Mouse (Mus musculus) common myeloid progenitor, adult 5-6 weeks (primary cell): ENCODE measurements around the gene Ankrd10. TPM values are rescaled to one million over a fixed set of nuclear protein-coding genes. Genes with fewer than 3 reads are reported as not detected.

Experiments used
- ATAC-seq: replicated peaks from 2 replicates; pipeline ENCODE4 v1.8.0; 2016; ENCODE audit warnings: low read depth, mild to moderate bottlenecking, moderate TSS enrichment, inconsistent platforms; ENCODE audit not compliant: poor library complexity, severe bottlenecking
- total RNA-seq: library from RNA; stranded (forward); fragments of 200-1000, 187-1606 nt; gene quantifications from 2 replicates; pipeline ENCODE4 v1.2.3, GENCODE M21; 2017

Gene Ankrd10
- total RNA-seq, 1 experiment from 2014 or later = 85.5 TPM

- no peak for ATAC-seq
Observed at GRCm38 (mm10) chr8:11564721-11565120, 70.8 kb downstream of the Ankrd10 start.

GRCm38 (mm10) chr8:11564236-11564635, 71.3 kb downstream of the Ankrd10 start:
- peak; percentile 66 for ATAC-seq

Other genes starting within 250 kb of the Ankrd10 start
- gene Rab20, start 157.0 kb downstream of the Ankrd10 start, total RNA-seq = 1.7 TPM in 1 of 2 replicates, not detected in the other
- gene Naxd, start 138.3 kb downstream of the Ankrd10 start, total RNA-seq = 34.9 and 50.2 TPM in 2 replicates
- gene Cars2, start 85.0 kb downstream of the Ankrd10 start, total RNA-seq = 40.0 and 41.7 TPM in 2 replicates
- gene Ing1, start 80.2 kb downstream of the Ankrd10 start, total RNA-seq = 53.5 and 69.9 TPM in 2 replicates
- not detected in 2 replicates for gene 1700016D06Rik, start 65.3 kb upstream of the Ankrd10 start, total RNA-seq
- gene Arhgef7, start 92.0 kb upstream of the Ankrd10 start, total RNA-seq = 20.5 and 20.6 TPM in 2 replicates
- gene Tex29, start 204.7 kb upstream of the Ankrd10 start, total RNA-seq = not detected in 2 replicates